Mouse (Mus musculus) embryonic fibroblast, embryonic 13.5 days (primary cell): Measurements from ENCODE around the gene Btn2a2.

ENCODE experiments used
- CTCF ChIP-seq: IDR thresholded peaks from 2 replicates; pipeline ENCODE4 v1.5.1; 2011; ENCODE audit warnings: mild to moderate bottlenecking, control low read depth, low read length, moderate library complexity, borderline replicate concordance; ENCODE audit not compliant: insufficient read depth
- POLR2A ChIP-seq: IDR thresholded peaks from 2 replicates; pipeline ENCODE4 v1.6.1; 2011; ENCODE audit warnings: low read depth, mild to moderate bottlenecking, control low read depth, low read length, moderate library complexity

DNA sequence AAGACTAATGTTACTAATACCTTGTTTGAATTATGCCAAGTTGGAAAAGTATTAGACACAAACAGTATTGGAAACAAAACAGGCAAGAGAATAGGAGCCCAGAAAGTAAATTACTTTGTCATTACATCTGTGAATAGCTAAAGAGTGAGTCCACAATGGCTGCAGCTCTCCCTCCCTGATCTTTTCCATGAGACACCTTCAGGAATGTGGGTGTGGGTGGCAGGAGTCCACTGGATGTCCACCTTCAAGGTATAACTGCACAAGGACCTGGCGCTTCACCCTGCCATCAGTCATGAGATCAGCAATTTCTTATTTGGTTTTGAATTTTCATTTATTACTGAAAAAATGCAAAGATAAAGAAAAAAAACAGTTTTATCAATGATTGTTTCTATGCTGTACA, 22.4 kb downstream of the Btn2a2 start:
- TF ChIP-seq CTCF (no peak), POLR2A (no peak)
